Mouse (Mus musculus) E14TG2a.4 (cell line): ENCODE measurements around the gene Tram1l1.

Experiments
- CTCF ChIP-seq: conservative IDR thresholded peaks from 2 replicates; pipeline ENCODE4 v1.5.1; 2014; ENCODE audit warnings: low read length
- NANOG ChIP-seq: IDR thresholded peaks from 2 replicates; pipeline ENCODE4 v1.6.1; 2014; ENCODE audit warnings: borderline replicate concordance, low read length, mixed read lengths
- POU5F1 ChIP-seq: IDR thresholded peaks from 2 replicates; pipeline ENCODE4 v1.6.1; 2014; ENCODE audit warnings: low read length, borderline replicate concordance

DNA sequence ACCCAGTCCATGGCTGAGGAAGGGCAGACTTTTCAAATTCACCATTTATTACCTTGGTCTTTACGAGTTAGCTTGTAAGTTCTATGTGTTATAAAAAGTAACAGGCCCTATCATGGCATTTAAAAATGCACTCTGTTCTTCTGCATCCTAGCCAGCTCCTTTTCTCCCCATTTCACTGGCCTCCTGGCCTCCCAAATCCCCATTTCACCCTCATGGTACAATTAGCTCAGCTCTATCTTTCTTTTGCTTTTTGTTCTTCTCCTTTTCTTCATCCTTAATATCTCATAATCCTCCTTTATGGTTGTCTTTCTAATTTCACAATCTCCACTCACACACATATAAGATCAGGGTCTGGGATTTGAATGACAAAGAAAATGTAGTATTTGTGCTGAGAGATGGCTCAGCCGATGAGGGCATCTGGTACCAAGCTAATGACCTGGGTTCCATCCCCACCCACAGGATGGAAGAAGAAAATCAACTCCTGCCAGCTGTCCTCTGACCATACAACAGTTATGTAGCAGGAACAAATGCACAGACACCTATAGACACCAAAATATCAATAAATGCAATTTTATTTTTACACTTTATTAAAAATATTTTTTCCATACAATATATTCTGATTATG, 48.1 kb upstream of the Tram1l1 start:
- TF ChIP-seq CTCF (no peak), POU5F1 (no peak), NANOG (no peak)
